Mouse (Mus musculus) right cerebral cortex, postnatal 14 days (tissue): ENCODE measurements at regions not wholly inside any gene's neighbourhood (a gene's known extent, or its start where the extent isn't known, plus 50 kb on each side); places are given as distances from the start of the nearest gene placed in this dataset.

ENCODE experiments used
- DNase-seq: peaks from one replicate; pipeline ENCODE4 v3.0.0; 2022

GRCm38 (mm10) chr8:98572597-98573514 is 843.4 kb downstream of the Cdh8 start:
- DNase-seq: peak; percentile 10

GRCm38 (mm10) chr8:98566661-98567060 is 849.6 kb downstream of the Cdh8 start:
- no peak for DNase-seq

GRCm38 (mm10) chr8:98518459-98518858 is 897.8 kb downstream of the Cdh8 start:
- no peak for DNase-seq

GRCm38 (mm10) chr8:98515246-98515645 is 901.0 kb downstream of the Cdh8 start:
- DNase-seq: no peak

- no peak for DNase-seq
Observed at GRCm38 (mm10) chr8:98496793-98497192, 919.5 kb downstream of the Cdh8 start.

GRCm38 (mm10) chr8:98463375-98464030 is 952.8 kb downstream of the Cdh8 start:
- DNase-seq: no peak

GRCm38 (mm10) chr8:98455539-98455938 is 960.7 kb downstream of the Cdh8 start:
- no peak for DNase-seq
